Mouse (Mus musculus) activated CD4-positive, CD25-positive, alpha-beta regulatory T cell, adult 4 months (primary cell): ENCODE data around the gene Arl6ip5. TPM values are rescaled to one million over a fixed set of nuclear protein-coding genes. Genes with fewer than 3 reads are reported as not detected.
A peak's percentile ranks its signal among the peaks of the same experiment; 100 is the strongest.
"Not testable (repeated sequence)": the region's sequence is repeated elsewhere in the genome, so short reads cannot be mapped to it uniquely, and the experiment has no call there.

Experiments used
- ATAC-seq: one replicate; pipeline ENCODE4 v1.8.0; 2017
- polyA plus RNA-seq, 2 experiments: library from polyadenylated mRNA; unstranded; fragments of 100-300 nt; shearing (Covaris generic); gene quantifications; one replicate each; pipeline ENCODE4 v1.2.1; 2017

The Arl6ip5 gene
- polyA plus RNA-seq, 2 experiments from 2014 or later = 185 to 248 TPM

- ATAC-seq = no peak
Observed at GRCm38 (mm10) chr6:97224505-97224904, 14.0 kb downstream of the Arl6ip5 start.

DNA sequence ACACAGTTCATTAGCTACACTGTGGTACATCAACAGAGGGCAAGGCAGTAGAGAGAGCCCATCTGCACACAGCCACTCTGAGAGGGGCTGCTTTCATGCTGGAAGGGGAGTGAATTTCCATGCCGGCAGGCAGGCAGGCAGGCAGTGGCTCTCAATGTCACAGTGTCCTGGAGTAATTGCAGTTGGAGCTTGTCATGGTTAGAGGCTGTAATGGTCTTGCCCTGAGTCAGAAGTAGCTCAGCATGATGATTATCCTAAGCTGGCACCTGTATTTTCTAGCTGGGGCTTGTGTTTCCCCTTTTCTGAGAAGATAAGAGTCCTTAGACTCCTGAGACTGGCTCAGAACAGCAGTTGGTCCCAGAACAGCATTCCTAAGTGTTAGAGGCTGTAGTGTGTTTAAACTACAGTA lies 15.6 kb downstream of the Arl6ip5 start:
- ATAC-seq = no peak

- ATAC-seq = no peak
Observed at GRCm38 (mm10) chr6:97227067-97227847, 16.8 kb downstream of the Arl6ip5 start.

DNA sequence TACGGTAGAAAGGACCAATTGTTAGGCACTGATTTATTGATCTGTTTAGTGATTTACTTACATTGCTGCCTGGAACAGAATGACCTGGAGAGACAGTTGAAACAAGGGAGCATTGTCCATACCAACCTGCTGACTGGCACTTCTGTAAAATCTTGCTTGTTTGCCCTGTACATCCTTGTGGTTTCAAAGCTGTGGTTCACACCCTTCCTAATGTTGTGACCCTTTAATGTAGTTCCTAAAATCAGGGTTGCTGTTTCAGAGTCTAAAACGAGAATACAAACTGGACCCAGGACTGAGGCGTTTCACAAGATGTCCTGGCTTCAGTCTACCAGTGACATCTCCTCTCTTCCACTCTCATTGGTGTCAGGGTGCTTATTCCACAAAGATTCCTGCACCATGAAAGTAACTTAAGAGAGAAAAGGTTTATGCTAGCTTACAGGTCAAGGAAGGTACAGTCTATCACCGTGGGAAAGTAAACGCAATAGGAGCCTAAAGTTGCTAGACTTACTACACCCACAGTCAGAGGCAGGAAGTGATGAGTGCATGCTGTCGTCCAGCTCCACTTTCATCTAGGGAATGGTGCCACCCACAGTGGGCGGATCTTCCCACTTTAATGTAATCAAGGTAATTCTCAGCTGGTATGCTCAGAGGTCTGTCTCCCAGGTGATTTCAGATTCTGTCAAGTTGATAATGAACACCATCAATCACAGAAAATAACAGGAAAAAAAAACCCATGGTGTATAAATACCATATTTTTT lies 24.6 kb downstream of the Arl6ip5 start:
- ATAC-seq = peak; percentile 26

DNA sequence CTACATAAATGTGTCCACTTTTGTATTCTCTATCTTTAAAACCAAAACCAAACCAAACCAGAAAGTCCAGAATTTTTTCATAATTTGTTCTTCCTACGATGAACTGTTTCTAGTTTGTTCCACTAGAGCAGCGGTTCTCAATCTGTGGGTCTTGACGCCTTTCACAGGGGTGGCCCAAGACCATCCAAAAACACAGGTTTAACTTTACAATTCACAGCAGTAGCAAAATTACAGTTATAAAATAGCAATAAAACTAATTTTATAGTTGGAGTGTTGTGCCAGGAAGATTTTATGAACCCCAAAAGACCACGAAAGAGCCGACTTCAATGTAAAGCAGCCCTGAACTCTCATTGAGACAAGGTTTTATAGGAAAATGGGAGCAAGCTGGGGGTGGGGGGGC lies 25.6 kb downstream of the Arl6ip5 start:
- ATAC-seq = no peak

DNA sequence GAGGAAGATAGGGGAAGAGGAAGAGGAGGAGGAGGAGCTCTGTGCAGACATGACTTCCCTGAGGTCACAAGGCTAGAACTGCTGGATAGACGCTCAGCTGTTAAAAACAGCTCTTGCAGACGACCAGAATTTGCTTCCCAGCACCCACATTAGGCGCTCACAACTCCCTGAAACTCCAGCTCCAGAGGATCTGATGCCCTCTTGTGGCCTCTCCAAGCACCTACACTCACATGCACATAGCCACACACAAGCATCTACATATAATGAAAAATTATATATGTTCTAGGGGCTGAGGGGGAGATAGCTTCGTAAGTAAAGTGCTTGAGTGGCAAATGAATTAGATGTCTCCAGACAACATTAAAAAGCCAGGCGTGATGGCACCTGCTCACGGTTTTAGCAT lies 28.9 kb downstream of the Arl6ip5 start:
- no peak for ATAC-seq

- no peak for ATAC-seq
Observed at GRCm38 (mm10) chr6:97240092-97240491, 29.6 kb downstream of the Arl6ip5 start.

GRCm38 (mm10) chr6:97242522-97242921 lies 32.0 kb downstream of the Arl6ip5 start:
- ATAC-seq = no peak

- no peak for ATAC-seq
Observed at GRCm38 (mm10) chr6:97245200-97245599, 34.7 kb downstream of the Arl6ip5 start.

DNA sequence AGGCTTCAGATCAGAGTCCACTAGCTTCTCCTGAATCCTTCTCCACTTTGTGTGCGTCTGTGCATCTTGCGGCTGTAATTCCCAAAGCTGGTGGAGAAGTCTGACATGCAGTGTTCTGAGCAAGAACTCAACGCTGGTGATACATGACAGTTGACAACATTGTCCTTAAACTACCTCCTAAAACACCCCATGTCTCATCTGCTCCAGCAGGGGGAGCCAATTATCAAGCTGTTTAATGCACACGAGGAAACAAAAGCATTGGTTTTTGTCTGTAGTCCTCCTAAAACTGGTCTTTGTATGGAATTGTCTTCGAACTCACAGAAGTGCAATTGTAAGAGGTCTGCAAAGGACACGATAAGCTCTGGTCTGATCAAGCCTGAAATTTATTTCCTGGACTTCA lies 40.5 kb downstream of the Arl6ip5 start:
- peak; percentile 73 for ATAC-seq

DNA sequence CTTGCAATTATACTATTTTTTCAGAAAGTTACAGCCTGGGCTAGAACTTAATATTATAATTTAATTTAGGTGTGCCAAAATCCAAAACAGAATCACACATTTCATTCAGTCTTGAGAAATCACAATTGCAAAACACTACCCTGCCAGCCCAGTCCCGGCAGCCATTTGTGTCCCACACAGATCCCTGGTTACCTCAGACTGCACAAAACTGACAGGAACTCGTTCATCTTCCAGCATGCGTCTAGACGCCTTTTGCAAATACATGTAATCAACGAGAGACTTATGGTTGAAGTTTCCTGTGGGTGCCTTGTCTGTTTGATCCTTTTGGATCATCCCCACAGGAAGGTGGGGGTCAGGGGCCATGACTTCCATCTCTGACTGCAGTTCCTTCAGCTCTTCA lies 41.6 kb downstream of the Arl6ip5 start:
- no peak for ATAC-seq

- no peak for ATAC-seq
Observed at GRCm38 (mm10) chr6:97252711-97253221, 42.3 kb downstream of the Arl6ip5 start, which contains the start of gene Lmod3. Gene Lmod3, minus strand, starts transcription at chr6:97252759.

DNA sequence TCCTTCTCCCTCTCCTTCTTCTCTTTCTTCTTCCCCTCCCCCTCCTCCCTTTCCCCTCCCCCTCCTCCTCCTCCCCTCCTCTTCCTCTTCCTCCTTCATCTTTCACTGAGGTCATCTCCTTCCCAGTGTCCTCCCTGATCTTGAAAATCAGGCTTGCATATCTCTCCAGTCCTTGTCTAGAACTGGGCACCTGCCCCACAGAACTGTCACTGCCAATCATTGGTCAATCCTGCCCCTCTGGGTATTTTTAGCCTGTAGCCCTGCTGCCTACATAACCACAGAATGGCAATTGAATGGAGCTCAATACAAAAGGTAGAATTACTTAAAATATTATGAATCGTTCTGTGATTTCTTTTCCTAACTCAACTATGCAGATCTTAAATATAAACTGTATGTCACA lies 48.0 kb downstream of the Arl6ip5 start:
- ATAC-seq = no peak

GRCm38 (mm10) chr6:97259926-97260325 lies 49.4 kb downstream of the Arl6ip5 start:
- not testable (repeated sequence) for ATAC-seq

- no peak for ATAC-seq
Observed at GRCm38 (mm10) chr6:97262229-97262628, 51.7 kb downstream of the Arl6ip5 start.

- peak; percentile 43 for ATAC-seq
Observed at GRCm38 (mm10) chr6:97263750-97264149, 53.3 kb downstream of the Arl6ip5 start.

DNA sequence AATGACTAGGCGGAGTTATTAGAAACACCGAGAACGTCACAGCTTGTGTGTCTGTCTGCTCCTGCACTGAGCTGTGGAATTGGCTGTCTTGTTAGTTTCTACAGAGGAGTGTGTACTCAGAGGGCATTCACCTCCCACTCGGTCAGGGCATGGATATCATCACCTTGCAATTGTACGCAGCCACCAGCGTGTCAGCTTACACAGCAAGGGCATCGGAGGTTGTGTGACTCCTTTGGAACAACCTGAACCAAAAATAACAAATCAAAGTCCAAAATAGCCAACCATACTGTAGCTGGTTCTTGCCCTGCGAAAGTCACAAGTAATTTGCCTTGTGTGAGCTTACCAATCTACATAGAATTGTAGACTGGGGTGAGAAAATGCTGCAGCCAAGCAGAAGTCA lies 54.8 kb downstream of the Arl6ip5 start:
- no peak for ATAC-seq

DNA sequence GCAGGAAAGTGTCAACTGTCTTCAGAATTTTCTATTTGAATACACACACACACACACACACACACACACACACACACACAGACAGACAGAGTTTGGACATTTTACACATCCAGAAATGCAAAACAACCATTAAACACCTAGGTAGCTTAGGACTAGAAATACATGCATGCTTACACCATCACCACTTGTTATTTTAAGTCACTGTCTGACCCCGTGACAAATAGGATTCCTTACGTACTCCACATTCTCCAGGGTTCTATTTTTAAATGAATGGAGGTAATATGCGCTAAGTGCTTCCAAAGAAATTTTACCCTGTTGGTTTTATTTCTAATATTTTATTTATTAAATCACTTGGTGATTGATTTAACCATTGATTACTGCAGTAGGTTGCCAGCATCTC lies 55.2 kb downstream of the Arl6ip5 start:
- no peak for ATAC-seq

DNA sequence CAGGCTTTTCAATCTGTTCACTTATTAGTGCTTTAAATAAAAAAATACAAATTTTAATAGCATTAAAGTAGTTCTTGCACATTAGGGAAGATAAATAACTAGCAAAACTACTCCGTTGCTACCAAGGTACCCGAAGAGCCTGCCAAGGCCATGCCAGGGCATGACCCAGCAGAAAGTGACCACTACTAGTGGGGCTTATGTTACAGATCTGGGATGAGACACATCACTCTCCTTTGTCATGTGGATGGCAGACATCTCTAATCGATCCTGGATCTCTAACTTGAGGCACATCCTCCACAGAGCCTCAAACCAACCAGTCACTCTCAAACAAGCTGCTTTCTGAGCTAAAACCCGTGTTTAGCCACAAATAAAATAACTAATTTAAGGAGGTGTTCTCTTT lies 56.2 kb downstream of the Arl6ip5 start:
- ATAC-seq = no peak

DNA sequence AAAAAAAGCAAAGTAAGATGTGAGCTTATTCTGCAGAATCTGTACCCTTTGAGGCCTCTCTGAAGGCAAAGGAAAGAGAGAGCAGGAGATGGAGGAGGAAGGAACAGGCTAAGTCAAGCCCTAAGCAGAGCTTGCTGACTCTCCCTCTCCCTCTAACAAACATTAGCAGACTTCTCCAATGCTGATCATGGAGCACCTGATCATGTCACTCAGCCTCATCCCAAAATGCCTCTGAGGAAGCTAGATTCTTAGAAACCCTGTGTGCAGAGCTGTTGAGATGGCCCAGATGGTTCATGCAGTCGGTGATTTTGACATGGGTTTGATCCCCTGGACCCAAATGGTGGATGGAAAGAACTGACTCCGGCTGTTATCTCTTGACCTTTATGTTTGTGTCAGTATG lies 56.6 kb downstream of the Arl6ip5 start:
- ATAC-seq = no peak

DNA sequence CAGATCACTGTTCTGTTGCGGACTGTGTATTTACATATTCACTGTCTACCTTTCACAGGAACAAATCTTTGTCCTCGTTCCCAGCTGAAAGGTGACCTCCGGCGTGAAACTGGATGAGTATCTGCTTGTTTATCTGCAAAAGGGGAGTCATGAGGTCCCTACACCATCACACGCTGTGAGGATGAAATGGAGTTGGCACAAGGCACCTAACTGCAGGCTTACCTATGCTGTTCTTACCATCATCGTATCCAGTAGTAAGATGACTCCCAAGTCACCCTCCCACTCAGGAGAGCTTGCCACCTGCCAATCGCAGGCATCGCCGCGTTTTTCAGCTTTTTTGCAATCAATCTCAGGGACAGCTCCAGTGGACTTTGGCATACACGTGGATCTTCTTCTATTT lies 59.1 kb downstream of the Arl6ip5 start:
- ATAC-seq = no peak

DNA sequence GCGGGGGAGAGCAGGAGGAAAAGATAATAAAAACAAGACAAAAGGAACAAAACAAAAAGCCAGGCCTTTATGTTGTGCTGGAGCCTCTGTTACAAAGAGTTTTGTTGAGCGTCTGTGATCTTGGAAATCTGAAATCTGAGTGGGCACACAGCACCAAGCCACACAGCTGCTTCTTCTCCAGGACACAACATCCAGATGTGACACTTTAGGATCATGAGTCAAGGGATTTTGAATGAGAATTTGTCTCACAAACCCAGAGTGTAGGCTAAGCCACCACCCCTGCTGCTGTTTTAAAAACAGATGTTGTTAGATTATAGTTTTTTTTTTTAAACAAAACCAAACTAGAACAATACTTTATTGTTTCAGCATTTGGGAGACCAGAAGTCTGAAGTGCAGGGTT lies 61.9 kb downstream of the Arl6ip5 start:
- ATAC-seq = no peak

DNA sequence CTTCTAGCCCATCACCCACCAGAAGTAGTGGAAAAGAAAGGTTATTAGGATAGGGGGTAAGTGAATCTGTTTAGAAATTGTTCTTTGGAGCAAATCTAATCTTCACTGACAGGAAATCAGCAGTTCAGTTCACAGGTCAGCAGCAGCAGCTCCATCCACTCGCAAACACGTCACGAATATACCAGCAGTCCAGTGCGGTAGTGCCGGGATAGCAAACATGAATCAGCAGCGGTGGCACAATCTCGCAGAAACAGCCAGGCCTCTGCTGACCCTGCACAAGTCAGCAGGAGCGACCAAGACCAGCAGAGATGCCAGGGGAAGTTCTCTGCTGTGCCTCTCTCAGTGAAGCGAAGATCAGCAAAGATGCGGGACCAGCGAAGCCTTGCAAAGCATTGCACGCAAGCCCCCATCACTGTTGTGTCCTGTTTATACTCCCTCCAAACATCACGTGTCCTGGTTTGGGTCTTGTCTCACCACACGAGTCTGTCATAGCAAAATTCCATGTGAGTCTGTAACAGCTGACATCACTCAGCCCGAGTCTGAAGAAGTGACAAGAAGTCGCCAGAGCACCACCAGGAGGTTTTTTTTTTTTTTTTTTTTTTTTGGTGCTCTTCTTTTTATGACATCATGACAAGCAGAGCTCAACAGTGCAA lies 62.7 kb downstream of the Arl6ip5 start:
- no peak for ATAC-seq
